Mouse (Mus musculus) liver, embryonic 12.5 days (tissue): ENCODE results near the gene Aup1. TPM values are rescaled to one million over a fixed set of nuclear protein-coding genes. Genes with fewer than 3 reads are reported as not detected.

ENCODE experiments used
- ATAC-seq: fragments of 200-750 bp; cut with Nextera tagmentation; 2 replicates; pipeline ENCODE4 v1.8.0; 2017; ENCODE audit warnings: moderate number of reproducible peaks, mild to moderate bottlenecking, moderate library complexity
- H3K27ac ChIP-seq: fragments of 300-500 bp; sonication (generic); 2 replicates; pipeline ENCODE4 v1.5.1; 2016; ENCODE audit warnings: mild to moderate bottlenecking
- H3K27me3 ChIP-seq: fragments of 300-500 bp; sonication (generic); replicated peaks from 2 replicates; pipeline ENCODE4 v1.6.1; 2016; ENCODE audit warnings: mild to moderate bottlenecking, moderate library complexity
- H3K36me3 ChIP-seq: fragments of 300-500 bp; sonication (generic); 2 replicates; pipeline ENCODE4 v1.6.1; 2016; ENCODE audit warnings: mild to moderate bottlenecking, moderate library complexity
- H3K4me1 ChIP-seq: fragments of 300-500 bp; sonication (generic); 2 replicates; pipeline ENCODE4 v1.6.1; 2016
- H3K4me2 ChIP-seq: fragments of 300-500 bp; sonication (generic); 2 replicates; pipeline ENCODE4 v1.6.1; 2016; ENCODE audit warnings: mild to moderate bottlenecking, moderate library complexity
- H3K4me3 ChIP-seq: fragments of 300-500 bp; sonication (generic); 2 replicates; pipeline ENCODE4 v1.5.1; 2016; ENCODE audit warnings: mild to moderate bottlenecking, moderate library complexity
- H3K9ac ChIP-seq: fragments of 300-500 bp; sonication (generic); 2 replicates; pipeline ENCODE4 v1.6.1; 2016; ENCODE audit warnings: mild to moderate bottlenecking, moderate library complexity
- H3K9me3 ChIP-seq: fragments of 300-500 bp; sonication (generic); replicated peaks from 2 replicates; pipeline ENCODE4 v1.6.1; 2016; ENCODE audit warnings: mild to moderate bottlenecking, moderate library complexity
- WGBS: fragments of 180-500 bp; shearing (Covaris S2); methylation state at CpG from one replicate; pipeline ENCODE4 v1.1.7; 2016; ENCODE audit not compliant: insufficient replicate concordance; 5-methylcytosine and 5-hydroxymethylcytosine counted together
- polyA plus RNA-seq: library from polyadenylated mRNA; unstranded; fragments of >200 nt; fragmentation: Nextera tagmentation; extraction: Ambion mirVana; gene quantifications from 2 replicates; pipeline ENCODE4 v1.2.1, GENCODE M21; 2016

Aup1 gene
- polyA plus RNA-seq, 1 experiment from 2014 or later, result 233 TPM

- H3K9ac ChIP-seq, result peak overlapping the region; percentile 91
- H3K9me3 ChIP-seq, result no peaks in the 10 kb centered on the region
- ATAC-seq, result no peak
- peaks cover 42% of the 10 kb centered on the region; the same call in 1 of the 2 replicates for H3K27me3 ChIP-seq
- H3K4me3 ChIP-seq, result peak overlapping the region; percentile 80
- peak overlapping the region; percentile 87 for H3K4me2 ChIP-seq
- H3K4me1 ChIP-seq, result peaks cover 65% of the 10 kb centered on the region
- H3K36me3 ChIP-seq, result peaks cover 28% of the 10 kb centered on the region
- peak overlapping the region; percentile 84 for H3K27ac ChIP-seq
- 53% methylated on average over 18 of the region's 18 CpGs for WGBS
These were observed 22.3 kb upstream of the Aup1 start for GRCm38 (mm10) chr6:83031921-83032590.

- Histone ChIP-seq H3K4me2 (peak overlapping the region; percentile 87), H3K27me3 (peaks cover 46% of the 10 kb centered on the region; the same call in 1 of the 2 replicates)
These were observed 21.5 kb upstream of the Aup1 start for GRCm38 (mm10) chr6:83032769-83033191.

GRCm38 (mm10) chr6:83033249-83034185 lies 20.8 kb upstream of the Aup1 start, which contains the start of the genes Dok1 and Loxl3:
Gene Dok1 (minus strand): TSS chr6:83033471.
Gene Loxl3 (plus strand): TSS chr6:83034173.
- WGBS, result 2% methylated on average over 51 of the region's 51 CpGs
- peaks cover 63% of the 10 kb centered on the region for H3K4me1 ChIP-seq
- peak within 1 kb of the TSS; percentile 84 for H3K27ac ChIP-seq
- H3K4me3 ChIP-seq, result peak within 1 kb of the TSS; percentile 80
- H3K9ac ChIP-seq, result peak within 1 kb of the TSS; percentile 91
- peaks cover 28% of the 10 kb centered on the region for H3K36me3 ChIP-seq
- peaks cover 46% of the 10 kb centered on the region; the same call in 1 of the 2 replicates for H3K27me3 ChIP-seq
- H3K4me2 ChIP-seq, result peak within 1 kb of the TSS; percentile 87
- ATAC-seq, result peak; percentile 87
- H3K9me3 ChIP-seq, result no peaks in the 10 kb centered on the region

More at GRCm38 (mm10) chr6:83032769-83033191, 21.5 kb upstream of the Aup1 start:
- peak overlapping the region; percentile 80 for H3K4me3 ChIP-seq
- peaks cover 28% of the 10 kb centered on the region for H3K36me3 ChIP-seq
- under 1% methylated on average over 31 of the region's 31 CpGs for WGBS
- H3K27ac ChIP-seq, result peak overlapping the region; percentile 84
- peak overlapping the region; percentile 91 for H3K9ac ChIP-seq
- H3K9me3 ChIP-seq, result no peaks in the 10 kb centered on the region
- peaks cover 63% of the 10 kb centered on the region for H3K4me1 ChIP-seq
- peak; percentile 75 for ATAC-seq

- Histone ChIP-seq H3K27ac (0 out of 2 replicates have a peak overlapping the region, but pooled peaks have one; percentile 84), H3K27me3 (peaks cover 46% of the 10 kb centered on the region; the same call in 1 of the 2 replicates), H3K9ac (no peak overlapping the region), H3K36me3 (peaks cover 26% of the 10 kb centered on the region), H3K9me3 (no peaks in the 10 kb centered on the region), H3K4me1 (peaks cover 65% of the 10 kb centered on the region), H3K4me3 (peak overlapping the region; percentile 80; the same call in 1 of the 2 replicates), H3K4me2 (peak overlapping the region; percentile 87)
- ATAC-seq, result no peak
- WGBS, result 59% methylated on average over 5 of the region's 5 CpGs
These were observed 19.8 kb upstream of the Aup1 start for GRCm38 (mm10) chr6:83034463-83035055.

- Histone ChIP-seq H3K36me3 (peaks cover under 1% of the 10 kb centered on the region; the same call in 1 of the 2 replicates), H3K4me1 (peaks cover 50% of the 10 kb centered on the region), H3K9ac (no peak overlapping the region), H3K9me3 (no peaks in the 10 kb centered on the region), H3K27me3 (peaks cover 28% of the 10 kb centered on the region; the same call in 1 of the 2 replicates), H3K27ac (no peak overlapping the region), H3K4me3 (no peak overlapping the region), H3K4me2 (no peak overlapping the region)
- no peak for ATAC-seq
- WGBS, result 79% methylated on average over 8 of the region's 8 CpGs
These were observed 17.1 kb upstream of the Aup1 start for GRCm38 (mm10) chr6:83037188-83037587.

GRCm38 (mm10) chr6:83038496-83039012 lies 15.8 kb upstream of the Aup1 start:
- H3K9ac ChIP-seq, result peak overlapping the region; percentile 62
- H3K4me3 ChIP-seq, result peak overlapping the region; percentile 30
- peak overlapping the region; percentile 66 for H3K4me2 ChIP-seq
- peak; percentile 98 for ATAC-seq
- H3K27me3 ChIP-seq, result peaks cover 28% of the 10 kb centered on the region; the same call in 1 of the 2 replicates
- H3K4me1 ChIP-seq, result peaks cover 43% of the 10 kb centered on the region
- peak overlapping the region; percentile 92 for H3K27ac ChIP-seq
- 13% methylated on average over 24 of the region's 24 CpGs for WGBS
- no peaks in the 10 kb centered on the region for H3K9me3 ChIP-seq
- H3K36me3 ChIP-seq, result no peaks in the 10 kb centered on the region

GRCm38 (mm10) chr6:83040601-83041000 lies 13.7 kb upstream of the Aup1 start:
- Histone ChIP-seq H3K9me3 (no peaks in the 10 kb centered on the region), H3K27ac (peak overlapping the region; percentile 0; the same call in 1 of the 2 replicates), H3K4me3 (no peak overlapping the region), H3K27me3 (peaks cover 12% of the 10 kb centered on the region; the same call in 1 of the 2 replicates), H3K4me2 (no peak overlapping the region), H3K36me3 (no peaks in the 10 kb centered on the region), H3K4me1 (peaks cover 30% of the 10 kb centered on the region), H3K9ac (no peak overlapping the region)
- ATAC-seq, result no peak
- WGBS, result 78% methylated on average over 5 of the region's 5 CpGs

- Histone ChIP-seq H3K4me2 (no peak overlapping the region), H3K4me1 (peaks cover 22% of the 10 kb centered on the region), H3K36me3 (no peaks in the 10 kb centered on the region), H3K4me3 (no peak overlapping the region), H3K9ac (no peak overlapping the region), H3K27me3 (no peaks in the 10 kb centered on the region), H3K9me3 (no peaks in the 10 kb centered on the region), H3K27ac (no peak overlapping the region; the same call in 1 of the 2 replicates)
- WGBS, result 61% methylated on average over 6 of the region's 6 CpGs
- ATAC-seq, result no peak
These were observed 10.8 kb upstream of the Aup1 start for GRCm38 (mm10) chr6:83043561-83043960.

- no peak for ATAC-seq
- no peak overlapping the region for H3K4me3 ChIP-seq
- no peaks in the 10 kb centered on the region for H3K36me3 ChIP-seq
- H3K4me1 ChIP-seq, result peaks cover 18% of the 10 kb centered on the region
- 87% methylated on average over 5 of the region's 5 CpGs for WGBS
- no peaks in the 10 kb centered on the region for H3K9me3 ChIP-seq
- H3K27ac ChIP-seq, result no peak overlapping the region; the same call in 1 of the 2 replicates
- no peak overlapping the region for H3K4me2 ChIP-seq
- H3K9ac ChIP-seq, result no peak overlapping the region
- no peaks in the 10 kb centered on the region for H3K27me3 ChIP-seq
These were observed 10.3 kb upstream of the Aup1 start for GRCm38 (mm10) chr6:83043993-83044392.

- H3K4me2 ChIP-seq, result no peak overlapping the region
- H3K9me3 ChIP-seq, result no peaks in the 10 kb centered on the region
- no peaks in the 10 kb centered on the region for H3K36me3 ChIP-seq
- H3K27me3 ChIP-seq, result no peaks in the 10 kb centered on the region
- H3K9ac ChIP-seq, result no peak overlapping the region
- peaks cover 15% of the 10 kb centered on the region for H3K4me1 ChIP-seq
- H3K27ac ChIP-seq, result no peak overlapping the region
- no peak overlapping the region for H3K4me3 ChIP-seq
- WGBS, result 66% methylated on average over 9 of the region's 9 CpGs
- no peak for ATAC-seq
These were observed 9.6 kb upstream of the Aup1 start for GRCm38 (mm10) chr6:83044742-83045141.

- Histone ChIP-seq H3K9ac (no peak overlapping the region), H3K27ac (0 out of 2 replicates have a peak overlapping the region, but pooled peaks have one; percentile 50), H3K9me3 (no peaks in the 10 kb centered on the region), H3K36me3 (peaks cover 27% of the 10 kb centered on the region), H3K4me3 (no peak overlapping the region), H3K4me2 (no peak overlapping the region), H3K27me3 (no peaks in the 10 kb centered on the region), H3K4me1 (peaks cover 37% of the 10 kb centered on the region)
- no peak for ATAC-seq
- WGBS, result 62% methylated on average over 10 of the region's 10 CpGs
These were observed 5.0 kb upstream of the Aup1 start for GRCm38 (mm10) chr6:83049367-83049766.
